In the genomic region with DNA sequence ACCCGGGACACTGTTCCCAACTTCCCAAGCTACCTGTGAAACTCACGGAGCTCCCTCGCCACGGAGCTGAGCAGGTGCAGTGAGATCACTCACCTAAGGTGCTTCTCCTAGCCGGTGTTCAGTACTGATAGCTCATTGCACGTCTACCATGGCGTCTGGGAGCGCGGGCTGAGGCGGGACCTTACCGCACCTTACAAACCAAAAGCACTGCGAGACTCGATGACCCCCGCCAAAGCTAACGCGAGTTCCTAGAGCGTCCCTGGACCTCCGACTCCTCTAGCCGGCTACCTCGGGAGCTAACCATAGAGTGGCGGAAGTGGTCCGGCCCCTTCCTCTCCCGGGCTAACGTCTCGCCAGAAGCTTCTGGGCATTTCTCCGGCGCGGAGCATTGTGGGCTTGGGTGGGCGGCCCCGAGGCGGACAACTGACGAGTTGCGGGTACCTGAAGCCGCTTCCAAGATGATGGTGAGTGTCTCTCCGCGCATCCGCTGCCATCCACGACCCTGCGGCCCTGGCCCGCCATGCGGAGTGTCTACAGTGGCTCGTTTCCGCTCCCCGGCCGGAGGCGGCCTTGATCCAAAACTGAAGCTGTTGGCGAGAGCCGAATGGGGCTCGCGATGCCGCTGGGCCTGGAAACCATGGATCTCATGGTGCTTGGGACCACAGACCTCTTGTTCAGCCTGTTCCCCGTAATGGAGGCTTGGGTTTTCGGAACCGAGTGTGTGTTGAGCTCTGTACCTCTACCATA, we compare ENCODE assay signal across 8 mouse cellular contexts. TPM values are rescaled to one million over a fixed set of nuclear protein-coding genes. Genes with fewer than 3 reads are reported as not detected.
DNase-seq lines count a peak whose midpoint lies in the region; ATAC-seq lines count a peak whose summit lies in the region.

A gene (minus strand): TSS at position 307 of the 747 bp plus-strand sequence.

- peak; percentile 83 for DNase-seq in c-Kit-negative CD71-positive TER-119-positive erythroid progenitor cells, embryonic 14.5 days (ENCODE audit: low read depth, low spot score)
- peak; percentile 95 for DNase-seq in fibroblast of lung, adult 2 months (ENCODE audit: low read depth)
- DNase-seq in kidney, postnatal 14 days: peak; percentile 99
- peak; percentile 93 for DNase-seq in liver, embryonic 13.5 days
- DNase-seq in neural tube, embryonic 10.5 days (ENCODE audit: extremely low spot score, low spot score): peak; percentile 99

- ATAC-seq in CD4-positive, CD25-positive, alpha-beta regulatory T cell, adult 4 months: peak; percentile 63
- peak; percentile 91 for ATAC-seq in heart, embryonic 14.5 days (ENCODE audit: insufficient number of reproducible peaks, insufficient read depth, low FRiP score, low read depth)
- ATAC-seq in liver, embryonic 13.5 days (ENCODE audit: low read depth): peak; percentile 68
- ATAC-seq in stomach, embryonic 16.5 days (ENCODE audit: insufficient read depth, low FRiP score): peak; percentile 91

- peak within 1 kb of the TSS; percentile 91 to 94 for H3K27ac ChIP-seq in heart, embryonic 14.5 days (replicated peaks in 1 of 2; ENCODE audit: control insufficient read depth in 1 of 2, insufficient read depth in 1 of 2, low read depth in 2 of 2, low read length in 2 of 2)
- peak within 1 kb of the TSS; percentile 94 for H3K27ac ChIP-seq in liver, embryonic 13.5 days
- peak within 1 kb of the TSS; percentile 95 for H3K27ac ChIP-seq in stomach, embryonic 16.5 days (ENCODE audit: low read length)

- H3K36me3 ChIP-seq in heart, embryonic 14.5 days (ENCODE audit: control insufficient read depth, insufficient read depth, low read length): peaks cover 10% of the 10 kb centered on the region
- H3K36me3 ChIP-seq in liver, embryonic 13.5 days: peaks cover 18% of the 10 kb centered on the region
- H3K36me3 ChIP-seq in stomach, embryonic 16.5 days (ENCODE audit: control insufficient read depth, insufficient read depth, low read length): peaks cover 5% of the 10 kb centered on the region; the same call in 1 of the 2 replicates

- under 1% methylated on average over 54 of the region's 54 CpGs for WGBS in heart, embryonic 14.5 days
- under 1% methylated on average over 54 of the region's 54 CpGs for WGBS in liver, embryonic 13.5 days (ENCODE audit: insufficient replicate concordance)
- under 1% methylated on average over 54 of the region's 54 CpGs for WGBS in stomach, embryonic 16.5 days

- H3K27me3 ChIP-seq in heart, embryonic 14.5 days (ENCODE audit: control insufficient read depth, insufficient read depth, low read length): no peaks in the 10 kb centered on the region
- H3K27me3 ChIP-seq in liver, embryonic 13.5 days: no peaks in the 10 kb centered on the region
- no peaks in the 10 kb centered on the region for H3K27me3 ChIP-seq in stomach, embryonic 16.5 days (ENCODE audit: control insufficient read depth, insufficient read depth, low read length)

- peak within 1 kb of the TSS; percentile 80 to 91 for H3K4me3 ChIP-seq in heart, embryonic 14.5 days (ENCODE audit: control insufficient read depth in 1 of 2, insufficient read depth in 1 of 2, low read depth in 1 of 2, low read length in 2 of 2)
- H3K4me3 ChIP-seq in liver, embryonic 13.5 days (replicated peaks): peak within 1 kb of the TSS; percentile 90
- H3K4me3 ChIP-seq in stomach, embryonic 16.5 days (replicated peaks; ENCODE audit: low read length): peak within 1 kb of the TSS; percentile 66

- peak within 1 kb of the TSS; percentile 72 for H3K4me2 ChIP-seq in heart, embryonic 14.5 days (ENCODE audit: low read length)
- H3K4me2 ChIP-seq in liver, embryonic 13.5 days: peak within 1 kb of the TSS; percentile 97
- H3K4me2 ChIP-seq in stomach, embryonic 16.5 days (ENCODE audit: low read depth, low read length): peak within 1 kb of the TSS; percentile 93

- no peaks in the 10 kb centered on the region for H3K9me3 ChIP-seq in heart, embryonic 14.5 days (ENCODE audit: control insufficient read depth, low read length)
- no peaks in the 10 kb centered on the region for H3K9me3 ChIP-seq in liver, embryonic 13.5 days (replicated peaks)
- H3K9me3 ChIP-seq in stomach, embryonic 16.5 days (replicated peaks; ENCODE audit: control insufficient read depth, low read length): no peaks in the 10 kb centered on the region

- peak within 1 kb of the TSS; percentile 91 for H3K9ac ChIP-seq in heart, embryonic 14.5 days (ENCODE audit: low read length)
- H3K9ac ChIP-seq in liver, embryonic 13.5 days: peak within 1 kb of the TSS; percentile 93
- H3K9ac ChIP-seq in stomach, embryonic 16.5 days (ENCODE audit: low read length): peak within 1 kb of the TSS; percentile 84

- H3K4me1 ChIP-seq in heart, embryonic 14.5 days (ENCODE audit: control insufficient read depth in 2 of 2, insufficient read depth in 2 of 2, low read length in 2 of 2): peaks cover 2 to 34% of the 10 kb centered on the region in 2 experiments
- H3K4me1 ChIP-seq in liver, embryonic 13.5 days (replicated peaks): peaks cover 58% of the 10 kb centered on the region
- H3K4me1 ChIP-seq in stomach, embryonic 16.5 days (ENCODE audit: control insufficient read depth, insufficient read depth, low read length): peaks cover 28% of the 10 kb centered on the region

RNA-seq across cellular contexts. Expression of the gene that starts here (rescaled TPM):
- polyA plus RNA-seq in CD4-positive, CD25-positive, alpha-beta regulatory T cell, adult 4 months (2017; shearing (Covaris generic)): 10 to 100 TPM; 16.2 to 17.7 TPM
- polyA plus RNA-seq in heart, embryonic 14.5 days (2014; fragmentation: Nextera tagmentation; extraction: Ambion mirVana): 26.0 and 28.8 TPM in 2 replicates
- 34.8 and 35.6 TPM in 2 replicates for polyA plus RNA-seq in liver, embryonic 13.5 days (2015; fragmentation: Nextera tagmentation; extraction: Ambion mirVana)
- 39.1 and 39.4 TPM in 2 replicates for polyA plus RNA-seq in stomach, embryonic 16.5 days (2015; fragmentation: Nextera tagmentation; extraction: Ambion mirVana)

Comparison
In these comparisons a context has a peak if more than half of its experiments do, and no peak if none do; other contexts are left out.
1. Peak in every context shown above with its lines: DNase-seq, ATAC-seq, H3K4me3 ChIP-seq and H3K27ac ChIP-seq.